Mouse (Mus musculus): ENCODE results near the gene Nampt. TPM values are rescaled to one million over a fixed set of nuclear protein-coding genes. Genes with fewer than 3 reads are reported as not detected.

Nampt gene
- polyA plus RNA-seq (2015; fragmentation: Nextera tagmentation; extraction: Ambion mirVana), result 27.4 and 28.6 TPM in 2 replicates

DNA sequence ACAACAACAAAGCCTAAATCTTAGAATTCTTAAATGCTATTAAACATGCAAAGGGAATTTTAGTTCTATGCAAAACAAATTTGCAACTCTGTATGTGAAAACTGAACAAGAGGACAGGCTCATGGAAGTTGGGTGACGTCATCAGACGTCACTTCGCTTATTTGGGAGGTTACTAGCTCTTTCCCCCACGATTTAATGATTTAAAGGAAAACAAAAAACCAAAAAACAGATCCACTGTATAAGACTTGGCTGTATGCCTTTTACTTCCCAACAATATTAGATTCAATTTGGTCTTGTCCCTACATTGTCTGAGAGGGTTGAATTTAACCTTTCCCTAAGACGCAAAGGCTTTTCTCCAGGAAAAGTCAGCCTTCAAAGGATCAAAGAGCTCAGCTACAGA lies at the start of gene Nampt:
Gene Nampt, plus strand, starts transcription at position 130 of the 400 bp plus-strand sequence.
- peak within 1 kb of the TSS; percentile 83 for H3K9ac ChIP-seq (replicated peaks; ENCODE audit: low read length)
- H3K4me3 ChIP-seq (ENCODE audit: low read length), result peak within 1 kb of the TSS; percentile 71
- WGBS, result 6% methylated on average over 5 of the region's 5 CpGs
- peak within 1 kb of the TSS; percentile 86 for H3K27ac ChIP-seq (ENCODE audit: low read length)
- H3K27me3 ChIP-seq (ENCODE audit: insufficient read depth, low read length), result no peaks in the 10 kb centered on the region
- ATAC-seq (ENCODE audit: low FRiP score, low TSS enrichment), result no peak
- peak within 1 kb of the TSS; percentile 63 for H3K4me2 ChIP-seq (replicated peaks; ENCODE audit: low read depth, low read length)
- H3K4me1 ChIP-seq (ENCODE audit: insufficient read depth, low read length), result peaks cover 10% of the 10 kb centered on the region
- H3K9me3 ChIP-seq (ENCODE audit: low read length), result no peaks in the 10 kb centered on the region
- H3K36me3 ChIP-seq (ENCODE audit: insufficient read depth, low read length), result peaks cover 10% of the 10 kb centered on the region; the same call in 1 of the 2 replicates

DNA sequence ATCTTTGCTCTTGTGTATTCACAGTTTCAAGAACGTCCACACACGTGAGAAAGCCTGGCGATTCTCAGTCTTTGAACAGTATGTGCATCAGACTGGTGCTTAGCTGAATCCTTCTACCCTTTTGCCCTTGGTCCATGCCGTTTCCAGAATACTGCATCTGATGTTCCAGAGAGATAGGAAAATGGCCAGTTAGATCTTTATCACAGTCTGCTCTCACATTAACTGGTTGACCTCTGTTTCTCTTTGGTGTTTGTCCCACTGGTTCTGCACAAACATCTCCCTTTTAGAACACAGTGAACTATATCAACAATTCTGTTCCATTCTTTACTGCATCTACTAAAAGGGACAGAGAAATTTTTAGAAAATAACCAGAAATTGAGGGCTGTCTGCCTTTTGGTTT lies 48.6 kb upstream of the Nampt start:
- Histone ChIP-seq H3K4me3 (ENCODE audit: low read length) (no peak overlapping the region), H3K9ac (replicated peaks; ENCODE audit: low read length) (no peak overlapping the region), H3K9me3 (ENCODE audit: low read length) (no peaks in the 10 kb centered on the region), H3K27ac (ENCODE audit: low read length) (no peak overlapping the region), H3K27me3 (ENCODE audit: insufficient read depth, low read length) (no peaks in the 10 kb centered on the region), H3K4me2 (replicated peaks; ENCODE audit: low read depth, low read length) (no peak overlapping the region), H3K36me3 (ENCODE audit: insufficient read depth, low read length) (no peaks in the 10 kb centered on the region), H3K4me1 (ENCODE audit: insufficient read depth, low read length) (no peaks in the 10 kb centered on the region)
- no peak for ATAC-seq (ENCODE audit: low FRiP score, low TSS enrichment)
- 77% methylated on average over 4 of the region's 4 CpGs for WGBS

- Histone ChIP-seq H3K36me3 (ENCODE audit: insufficient read depth, low read length) (no peaks in the 10 kb centered on the region), H3K27me3 (ENCODE audit: insufficient read depth, low read length) (no peaks in the 10 kb centered on the region), H3K4me1 (ENCODE audit: insufficient read depth, low read length) (no peaks in the 10 kb centered on the region), H3K4me2 (replicated peaks; ENCODE audit: low read depth, low read length) (no peak overlapping the region), H3K9me3 (ENCODE audit: low read length) (no peaks in the 10 kb centered on the region), H3K27ac (ENCODE audit: low read length) (no peak overlapping the region), H3K9ac (replicated peaks; ENCODE audit: low read length) (no peak overlapping the region), H3K4me3 (ENCODE audit: low read length) (no peak overlapping the region)
- WGBS, result 86% methylated on average over 5 of the region's 5 CpGs
- no peak for ATAC-seq (ENCODE audit: low FRiP score, low TSS enrichment)
Measured at GRCm38 (mm10) chr12:32774592-32774991, 44.8 kb upstream of the Nampt start.

GRCm38 (mm10) chr12:32789092-32789491 lies 30.3 kb upstream of the Nampt start:
- Histone ChIP-seq H3K27ac (ENCODE audit: low read length) (no peak overlapping the region), H3K9ac (replicated peaks; ENCODE audit: low read length) (no peak overlapping the region), H3K36me3 (ENCODE audit: insufficient read depth, low read length) (no peaks in the 10 kb centered on the region), H3K4me3 (ENCODE audit: low read length) (no peak overlapping the region), H3K4me1 (ENCODE audit: insufficient read depth, low read length) (no peaks in the 10 kb centered on the region), H3K4me2 (replicated peaks; ENCODE audit: low read depth, low read length) (no peak overlapping the region), H3K27me3 (ENCODE audit: insufficient read depth, low read length) (no peaks in the 10 kb centered on the region), H3K9me3 (ENCODE audit: low read length) (no peaks in the 10 kb centered on the region)
- WGBS, result 77% methylated on average over 3 of the region's 3 CpGs
- ATAC-seq (ENCODE audit: low FRiP score, low TSS enrichment), result no peak

- H3K27me3 ChIP-seq (ENCODE audit: insufficient read depth, low read length), result no peaks in the 10 kb centered on the region
- H3K4me3 ChIP-seq (ENCODE audit: low read length), result no peak overlapping the region
- H3K36me3 ChIP-seq (ENCODE audit: insufficient read depth, low read length), result no peaks in the 10 kb centered on the region
- H3K9ac ChIP-seq (replicated peaks; ENCODE audit: low read length), result no peak overlapping the region
- no peak overlapping the region for H3K27ac ChIP-seq (ENCODE audit: low read length)
- no peak for ATAC-seq (ENCODE audit: low FRiP score, low TSS enrichment)
- H3K4me2 ChIP-seq (replicated peaks; ENCODE audit: low read depth, low read length), result no peak overlapping the region
- no peaks in the 10 kb centered on the region for H3K4me1 ChIP-seq (ENCODE audit: insufficient read depth, low read length)
- WGBS, result 61% methylated on average over 8 of the region's 8 CpGs
- no peaks in the 10 kb centered on the region for H3K9me3 ChIP-seq (ENCODE audit: low read length)
Measured at GRCm38 (mm10) chr12:32795765-32796471, 23.4 kb upstream of the Nampt start.

GRCm38 (mm10) chr12:32797438-32797837 lies 21.9 kb upstream of the Nampt start:
- no peak overlapping the region for H3K27ac ChIP-seq (ENCODE audit: low read length)
- H3K27me3 ChIP-seq (ENCODE audit: insufficient read depth, low read length), result no peaks in the 10 kb centered on the region
- ATAC-seq (ENCODE audit: low FRiP score, low TSS enrichment), result no peak
- H3K9ac ChIP-seq (replicated peaks; ENCODE audit: low read length), result no peak overlapping the region
- 64% methylated on average over 3 of the region's 3 CpGs for WGBS
- no peak overlapping the region for H3K4me2 ChIP-seq (replicated peaks; ENCODE audit: low read depth, low read length)
- no peaks in the 10 kb centered on the region for H3K4me1 ChIP-seq (ENCODE audit: insufficient read depth, low read length)
- H3K4me3 ChIP-seq (ENCODE audit: low read length), result no peak overlapping the region
- no peaks in the 10 kb centered on the region for H3K36me3 ChIP-seq (ENCODE audit: insufficient read depth, low read length)
- no peaks in the 10 kb centered on the region for H3K9me3 ChIP-seq (ENCODE audit: low read length)

GRCm38 (mm10) chr12:32801078-32801477 lies 18.3 kb upstream of the Nampt start:
- Histone ChIP-seq H3K4me3 (ENCODE audit: low read length) (no peak overlapping the region), H3K36me3 (ENCODE audit: insufficient read depth, low read length) (no peaks in the 10 kb centered on the region), H3K27me3 (ENCODE audit: insufficient read depth, low read length) (no peaks in the 10 kb centered on the region), H3K9me3 (ENCODE audit: low read length) (no peaks in the 10 kb centered on the region), H3K9ac (replicated peaks; ENCODE audit: low read length) (no peak overlapping the region), H3K4me1 (ENCODE audit: insufficient read depth, low read length) (no peaks in the 10 kb centered on the region), H3K4me2 (replicated peaks; ENCODE audit: low read depth, low read length) (no peak overlapping the region), H3K27ac (ENCODE audit: low read length) (no peak overlapping the region)
- 73% methylated on average over 7 of the region's 7 CpGs for WGBS
- no peak for ATAC-seq (ENCODE audit: low FRiP score, low TSS enrichment)

GRCm38 (mm10) chr12:32805559-32805958 lies 13.8 kb upstream of the Nampt start:
- H3K27ac ChIP-seq (ENCODE audit: low read length), result no peak overlapping the region
- H3K9me3 ChIP-seq (ENCODE audit: low read length), result no peaks in the 10 kb centered on the region
- H3K36me3 ChIP-seq (ENCODE audit: insufficient read depth, low read length), result no peaks in the 10 kb centered on the region
- no peaks in the 10 kb centered on the region for H3K27me3 ChIP-seq (ENCODE audit: insufficient read depth, low read length)
- no peaks in the 10 kb centered on the region for H3K4me1 ChIP-seq (ENCODE audit: insufficient read depth, low read length)
- H3K4me2 ChIP-seq (replicated peaks; ENCODE audit: low read depth, low read length), result no peak overlapping the region
- 75% methylated on average over 1 of the region's 1 CpGs for WGBS
- no peak overlapping the region for H3K9ac ChIP-seq (replicated peaks; ENCODE audit: low read length)
- H3K4me3 ChIP-seq (ENCODE audit: low read length), result no peak overlapping the region
- no peak for ATAC-seq (ENCODE audit: low FRiP score, low TSS enrichment)

DNA sequence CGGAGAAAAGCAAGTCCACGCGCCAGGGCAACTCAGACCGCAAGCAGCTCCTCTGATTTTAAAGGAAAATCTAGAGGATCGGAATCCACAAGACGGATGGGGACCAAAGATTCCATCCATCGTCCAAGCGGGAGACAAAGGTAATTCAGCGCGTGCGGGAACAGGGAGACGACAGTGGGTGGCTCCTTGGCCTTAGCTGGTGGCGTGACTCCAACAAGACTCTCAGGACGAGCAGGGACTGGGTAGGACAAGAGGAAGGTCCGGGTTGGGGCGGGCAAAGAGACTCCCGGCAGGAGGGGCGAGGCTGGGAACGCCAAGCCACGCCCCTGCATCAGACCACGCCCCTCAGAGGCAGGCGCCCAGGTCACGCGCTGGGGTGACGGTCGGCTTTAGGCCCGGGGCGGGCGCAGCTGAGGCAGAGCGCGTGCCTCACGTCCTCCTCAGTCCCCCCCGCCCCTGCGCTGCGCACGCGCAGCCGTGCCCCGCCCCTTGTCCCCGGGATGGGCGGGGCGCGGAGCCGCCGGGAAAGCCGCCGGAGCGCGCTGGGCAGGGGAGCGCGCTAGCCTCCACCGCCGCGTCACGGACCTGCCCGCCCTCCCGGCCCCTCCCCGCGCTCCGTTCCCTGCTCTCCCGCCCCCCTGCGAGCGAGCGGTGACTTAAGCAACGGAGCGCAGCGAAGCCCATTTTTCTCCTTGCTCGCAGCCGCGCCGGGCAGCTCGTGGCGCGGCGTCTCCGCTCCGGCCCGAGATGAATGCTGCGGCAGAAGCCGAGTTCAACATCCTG lies 669 bp downstream of the Nampt start:
- ATAC-seq (ENCODE audit: low FRiP score, low TSS enrichment), result peak; percentile 97
- peaks cover 10% of the 10 kb centered on the region for H3K4me1 ChIP-seq (ENCODE audit: insufficient read depth, low read length)
- WGBS, result 0% methylated on average over 60 of the region's 80 CpGs
- peak overlapping the region; percentile 83 for H3K9ac ChIP-seq (replicated peaks; ENCODE audit: low read length)
- peak overlapping the region; percentile 86 for H3K27ac ChIP-seq (ENCODE audit: low read length)
- peaks cover 11% of the 10 kb centered on the region; the same call in 1 of the 2 replicates for H3K36me3 ChIP-seq (ENCODE audit: insufficient read depth, low read length)
- no peaks in the 10 kb centered on the region for H3K27me3 ChIP-seq (ENCODE audit: insufficient read depth, low read length)
- H3K9me3 ChIP-seq (ENCODE audit: low read length), result no peaks in the 10 kb centered on the region
- peak overlapping the region; percentile 71 for H3K4me3 ChIP-seq (ENCODE audit: low read length)
- peak overlapping the region; percentile 63 for H3K4me2 ChIP-seq (replicated peaks; ENCODE audit: low read depth, low read length)
